15 mouse cellular contexts compared by ENCODE assay signal in the genomic region with DNA sequence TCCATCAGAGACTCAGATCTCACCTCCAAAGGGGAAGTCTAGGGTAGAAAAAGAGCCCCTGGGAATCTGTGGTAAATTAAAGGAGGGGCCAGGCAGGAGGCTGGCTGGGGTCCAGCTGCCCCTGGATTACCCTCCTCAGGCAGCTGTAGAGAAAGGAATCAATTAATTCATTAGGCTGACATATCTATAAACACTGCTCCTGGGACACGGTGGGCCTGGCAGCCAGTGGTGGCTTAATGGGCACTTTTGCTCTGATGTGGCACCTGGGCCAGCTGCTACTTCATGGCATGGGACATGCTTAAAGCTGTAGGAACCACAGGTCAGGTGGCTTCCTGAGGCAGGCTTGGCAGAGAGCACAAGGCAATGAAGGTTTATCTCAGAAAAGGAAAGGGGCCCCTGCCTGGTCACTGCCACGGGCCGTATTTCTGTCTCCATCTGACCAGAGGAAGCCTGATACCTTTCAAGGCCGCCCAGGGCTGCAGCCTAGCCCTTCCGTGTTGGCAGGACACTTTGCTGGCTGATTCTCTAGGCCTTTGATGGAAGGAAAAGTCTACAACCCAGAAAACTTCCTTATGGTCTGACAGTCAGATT.
A peak's percentile ranks its signal among the peaks of the same experiment; 100 is the strongest.
DNase-seq lines count a peak whose midpoint lies in the region; ATAC-seq and TF ChIP-seq lines count a peak whose summit lies in the region.
"Had no signal": no experiment of that assay in that cellular context is flagged by ENCODE, and none has a peak within 500 bp of the region (broad histone marks: within the 10 kb centered on the region; RNA-seq: fewer than 3 reads in every experiment).

No protein-coding gene starts in this region.

- H3K4me1 ChIP-seq in hindbrain, embryonic 11.5 days (replicated peaks; ENCODE audit: control insufficient read depth, insufficient read depth, low read length): peaks cover 18% of the 10 kb centered on the region
- H3K4me1 ChIP-seq in hindbrain, embryonic 14.5 days (replicated peaks; ENCODE audit: control insufficient read depth, insufficient read depth, low read length): peaks cover 51% of the 10 kb centered on the region
- H3K4me1 ChIP-seq in liver, postnatal 0 days (ENCODE audit: insufficient read depth): no peaks in the 10 kb centered on the region

- H3K9me3 ChIP-seq in hindbrain, embryonic 11.5 days (ENCODE audit: control insufficient read depth, low read length): no peaks in the 10 kb centered on the region
- H3K9me3 ChIP-seq in hindbrain, embryonic 14.5 days (ENCODE audit: control insufficient read depth, low read length): no peaks in the 10 kb centered on the region
- no peaks in the 10 kb centered on the region for H3K9me3 ChIP-seq in liver, postnatal 0 days (ENCODE audit: low read length)
- H3K9me3 ChIP-seq: limb, embryonic 15.5 days; stomach, embryonic 15.5 days had no signal

- H3K4me2 ChIP-seq in hindbrain, embryonic 11.5 days (replicated peaks; ENCODE audit: low read depth, low read length): no peak overlapping the region
- H3K4me2 ChIP-seq in hindbrain, embryonic 14.5 days (replicated peaks): no peak overlapping the region
- no peak overlapping the region for H3K4me2 ChIP-seq in liver, postnatal 0 days (ENCODE audit: low read depth, low read length)
- H3K4me2 ChIP-seq: limb, embryonic 15.5 days; stomach, embryonic 15.5 days had no signal

- no peak for ATAC-seq in hindbrain, embryonic 11.5 days (ENCODE audit: low FRiP score)
- ATAC-seq in hindbrain, embryonic 14.5 days (ENCODE audit: low FRiP score): no peak
- no peak for ATAC-seq in liver, postnatal 0 days
- ATAC-seq: CD4-positive, CD25-positive, alpha-beta regulatory T cell, adult 4 months had no signal

- no peaks in the 10 kb centered on the region for H3K36me3 ChIP-seq in hindbrain, embryonic 11.5 days (ENCODE audit: control insufficient read depth, insufficient read depth, low read length)
- H3K36me3 ChIP-seq in hindbrain, embryonic 14.5 days (replicated peaks; ENCODE audit: control insufficient read depth, insufficient read depth): no peaks in the 10 kb centered on the region
- H3K36me3 ChIP-seq in liver, postnatal 0 days (replicated peaks; ENCODE audit: insufficient read depth, low read length): no peaks in the 10 kb centered on the region
- H3K36me3 ChIP-seq: G1E; limb, embryonic 15.5 days; stomach, embryonic 15.5 days had no signal

- no peak for TF ChIP-seq EP300 in liver, postnatal 0 days (IDR thresholded peaks at IDR 0.05; ENCODE audit: low read depth)

- no peaks in the 10 kb centered on the region for H3K27me3 ChIP-seq in hindbrain, embryonic 11.5 days (ENCODE audit: control insufficient read depth, insufficient read depth, low read length)
- no peaks in the 10 kb centered on the region for H3K27me3 ChIP-seq in hindbrain, embryonic 14.5 days (ENCODE audit: control insufficient read depth, insufficient read depth, low read length)
- no peaks in the 10 kb centered on the region for H3K27me3 ChIP-seq in liver, postnatal 0 days (ENCODE audit: insufficient read depth, low read length)
- H3K27me3 ChIP-seq: stomach, embryonic 15.5 days had no signal

- peak overlapping the region; percentile 45; the same call in 1 of the 2 replicates for H3K27ac ChIP-seq in hindbrain, embryonic 11.5 days (ENCODE audit: low read depth, low read length)
- no peak overlapping the region for H3K27ac ChIP-seq in hindbrain, embryonic 14.5 days
- no peak overlapping the region for H3K27ac ChIP-seq in liver, postnatal 0 days (ENCODE audit: low read depth)
- H3K27ac ChIP-seq: limb, embryonic 15.5 days; stomach, embryonic 15.5 days had no signal

- no peak for TF ChIP-seq CTCF in liver, postnatal 0 days (IDR thresholded peaks at IDR 0.05; ENCODE audit: low read depth)

- WGBS in hindbrain, embryonic 11.5 days: 72% methylated on average over 5 of the region's 5 CpGs
- WGBS in hindbrain, embryonic 14.5 days: 44% methylated on average over 5 of the region's 5 CpGs
- WGBS in liver, postnatal 0 days (ENCODE audit: insufficient replicate concordance): 50% methylated on average over 5 of the region's 5 CpGs

- H3K4me3 ChIP-seq in hindbrain, embryonic 11.5 days (ENCODE audit: low read depth, low read length): no peak overlapping the region
- H3K4me3 ChIP-seq in hindbrain, embryonic 14.5 days (replicated peaks; ENCODE audit: low read length): no peak overlapping the region
- no peak overlapping the region for H3K4me3 ChIP-seq in liver, postnatal 0 days (ENCODE audit: low read depth, low read length)
- H3K4me3 ChIP-seq: limb, embryonic 15.5 days; stomach, embryonic 15.5 days had no signal

- DNase-seq in embryo, embryonic 11 days: peak; percentile 31
- DNase-seq in embryo, embryonic 10 days (ENCODE audit: low spot score): no peak
- no peak for DNase-seq in hindbrain, embryonic 11.5 days (ENCODE audit: low spot score)
- no peak for DNase-seq in hindbrain, embryonic 14.5 days (ENCODE audit: low spot score)
- DNase-seq in retina, postnatal 1 day: peak; percentile 58
- DNase-seq in retina, embryonic 14.5 days (ENCODE audit: low spot score): no peak
- no peak for DNase-seq in adrenal gland, adult 18-20 months (ENCODE audit: low spot score in 2 of 2)
- no peak for DNase-seq in liver, postnatal 0 days
- DNase-seq: cerebellum, adult 9-11 months; lung, postnatal 36 days; thymus, postnatal 14 days had no signal

- no peak overlapping the region for H3K9ac ChIP-seq in hindbrain, embryonic 11.5 days (ENCODE audit: low read depth, low read length)
- no peak overlapping the region for H3K9ac ChIP-seq in hindbrain, embryonic 14.5 days
- H3K9ac ChIP-seq in liver, postnatal 0 days (replicated peaks): no peak overlapping the region
- H3K9ac ChIP-seq: limb, embryonic 15.5 days; stomach, embryonic 15.5 days had no signal

Comparison
In these comparisons a context has a peak if more than half of its experiments do, and no peak if none do; other contexts are left out.
1. DNase-seq: peak in embryo, embryonic 11 days (single experiment) and retina, postnatal 1 day (single experiment); none in embryo, embryonic 10 days (single experiment), hindbrain, embryonic 11.5 days (single experiment), hindbrain, embryonic 14.5 days (single experiment), retina, embryonic 14.5 days (single experiment), adrenal gland, adult 18-20 months (0 of 2) and liver, postnatal 0 days (single experiment).